Comparison of ENCODE assay signal across 7 mouse cellular contexts in genomic region chr3:60638530-60638929, GRCm38 (mm10).
"Had no signal": no experiment of that assay in that cellular context is flagged by ENCODE, and none has a peak within 500 bp of the region (broad histone marks: within the 10 kb centered on the region; RNA-seq: fewer than 3 reads in every experiment).

No protein-coding gene starts in this region.

- H3K36me3 ChIP-seq: limb, embryonic 13.5 days; midbrain, embryonic 12.5 days had no signal

- H3K9me3 ChIP-seq: limb, embryonic 13.5 days; midbrain, embryonic 12.5 days had no signal

- H3K4me2 ChIP-seq: hindbrain, embryonic 14.5 days; limb, embryonic 13.5 days; midbrain, embryonic 12.5 days had no signal

- H3K4me1 ChIP-seq: limb, embryonic 13.5 days; midbrain, embryonic 12.5 days had no signal

- H3K4me3 ChIP-seq: limb, embryonic 13.5 days; midbrain, embryonic 12.5 days had no signal

- H3K27ac ChIP-seq: hindbrain, embryonic 14.5 days; limb, embryonic 13.5 days; liver, embryonic 14.5 days; midbrain, embryonic 12.5 days had no signal

- ATAC-seq: midbrain, embryonic 16.5 days had no signal

- H3K27me3 ChIP-seq: limb, embryonic 13.5 days; midbrain, embryonic 12.5 days had no signal

- DNase-seq: right cerebral cortex, postnatal 14 days; thymus, postnatal 36 days had no signal

- H3K9ac ChIP-seq: hindbrain, embryonic 14.5 days; limb, embryonic 13.5 days; liver, embryonic 14.5 days; midbrain, embryonic 12.5 days had no signal
